Comparison of ENCODE assay signal across 33 mouse cellular contexts in the genomic region with DNA sequence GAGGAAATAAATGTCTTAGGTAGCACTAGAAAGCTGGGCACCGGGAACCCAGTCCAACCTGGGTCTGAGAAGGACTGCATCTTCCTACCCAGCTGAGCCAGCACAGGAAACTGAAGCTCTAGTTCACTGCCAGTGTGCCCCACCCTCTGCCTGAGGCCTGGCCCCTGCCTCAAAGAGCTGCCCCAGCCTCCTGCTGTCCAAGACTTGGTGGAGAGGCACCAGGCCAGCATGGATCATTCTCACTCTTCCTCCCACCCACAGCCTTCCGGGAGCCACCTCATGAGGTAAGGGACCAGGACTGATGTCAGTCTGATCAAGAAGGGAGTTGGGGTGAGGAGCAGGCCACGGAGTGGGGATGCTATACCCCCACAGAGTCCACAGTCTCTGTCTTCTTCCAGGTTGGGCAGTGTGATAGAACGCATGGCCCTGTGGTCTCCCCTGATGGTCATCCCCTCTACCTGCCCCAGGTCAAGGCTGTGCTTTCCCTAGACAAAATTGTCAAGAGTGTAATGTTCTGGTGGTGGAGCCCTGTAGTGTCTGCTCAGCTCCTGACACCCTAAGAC. TPM values are rescaled to one million over a fixed set of nuclear protein-coding genes. Genes with fewer than 3 reads are reported as not detected.
DNase-seq lines count a peak whose midpoint lies in the region; ATAC-seq and TF ChIP-seq lines count a peak whose summit lies in the region.
"Had no signal": no experiment of that assay in that cellular context is flagged by ENCODE, and none has a peak within 500 bp of the region (broad histone marks: within the 10 kb centered on the region; RNA-seq: fewer than 3 reads in every experiment).

No protein-coding gene starts in this region.

- no peak overlapping the region for H3K27ac ChIP-seq in kidney, embryonic 15.5 days
- no peak overlapping the region for H3K27ac ChIP-seq in midbrain, postnatal 0 days (ENCODE audit: low read depth, low read length)
- no peak overlapping the region for H3K27ac ChIP-seq in midbrain, embryonic 15.5 days
- peak overlapping the region; percentile 5; the same call in 1 of the 2 replicates for H3K27ac ChIP-seq in bone marrow, adult 2 months (ENCODE audit: control insufficient read depth, insufficient read depth, low read depth, low read length, poor library complexity)
- H3K27ac ChIP-seq: forebrain, embryonic 10.5 days; hindbrain, embryonic 14.5 days; limb, embryonic 12.5 days; liver, embryonic 14.5 days; neural tube, embryonic 15.5 days had no signal

- H3K4me1 ChIP-seq in kidney, embryonic 15.5 days: peaks cover 12% of the 10 kb centered on the region
- no peaks in the 10 kb centered on the region for H3K4me1 ChIP-seq in midbrain, postnatal 0 days (ENCODE audit: insufficient read depth, low read length)
- no peaks in the 10 kb centered on the region for H3K4me1 ChIP-seq in midbrain, embryonic 15.5 days
- peaks cover 2% of the 10 kb centered on the region; the same call in 1 of the 2 replicates for H3K4me1 ChIP-seq in bone marrow, adult 2 months (ENCODE audit: control insufficient read depth, insufficient read depth, low read length)
- H3K4me1 ChIP-seq: limb, embryonic 12.5 days had no signal

- TF ChIP-seq CTCF in midbrain, postnatal 0 days (IDR thresholded peaks at IDR 0.05): no peak
- TF ChIP-seq CTCF in bone marrow, adult 2 months (IDR thresholded peaks at IDR 0.05; ENCODE audit: control insufficient read depth, insufficient read depth, low read length): no peak

- TF ChIP-seq POLR2A in bone marrow, adult 2 months (IDR thresholded peaks at IDR 0.05; ENCODE audit: borderline replicate concordance, control insufficient read depth, low read depth, low read length): no peak

- no peaks in the 10 kb centered on the region for H3K27me3 ChIP-seq in kidney, embryonic 15.5 days
- H3K27me3 ChIP-seq in midbrain, postnatal 0 days (ENCODE audit: insufficient read depth, low read length): no peaks in the 10 kb centered on the region
- no peaks in the 10 kb centered on the region for H3K27me3 ChIP-seq in midbrain, embryonic 15.5 days (replicated peaks)
- H3K27me3 ChIP-seq: limb, embryonic 12.5 days; neural tube, embryonic 15.5 days had no signal

- 0 out of 2 replicates have a peak, but pooled peaks have one; percentile 15 for ATAC-seq in kidney, embryonic 15.5 days (replicated peaks; ENCODE audit: low FRiP score)
- 0 out of 2 replicates have a peak, but pooled peaks have one; percentile 34 for ATAC-seq in midbrain, postnatal 0 days (ENCODE audit: low FRiP score)
- ATAC-seq in midbrain, embryonic 15.5 days (replicated peaks): no peak
- ATAC-seq in monocyte, adult 5-6 weeks (replicated peaks; ENCODE audit: insufficient number of reproducible peaks, low FRiP score, low TSS enrichment, poor library complexity, severe bottlenecking): no peak
- ATAC-seq: activated CD4-positive, CD25-positive, alpha-beta regulatory T cell, adult 4 months; forebrain, embryonic 16.5 days had no signal

- DNase-seq in kidney, adult 11 months: no peak
- DNase-seq in midbrain, postnatal 0 days (ENCODE audit: low spot score): no peak
- DNase-seq in naive thymus-derived CD4-positive, alpha-beta T cell, adult 2 months (ENCODE audit: low read depth): peak; percentile 23
- DNase-seq: adrenal gland, adult 8-10 months; cerebellum, adult 2 months; cerebellum, postnatal 25 days; embryo, embryonic 11 days; gastrocnemius, postnatal 36 days; kidney, adult 8-10 months; kidney, postnatal 36 days; layer of hippocampus, postnatal 36 days; lung, postnatal 10 days; midbrain, embryonic 14.5 days; right cerebral cortex, adult 18-20 months; right cerebral cortex, postnatal 4 days; thymus, postnatal 36 days had no signal

- WGBS in kidney, embryonic 15.5 days: 83% methylated on average over 4 of the region's 4 CpGs
- 83% methylated on average over 4 of the region's 4 CpGs for WGBS in midbrain, postnatal 0 days
- 86% methylated on average over 4 of the region's 4 CpGs for WGBS in midbrain, embryonic 15.5 days
- WGBS in bone marrow, adult 2 months: 69% methylated on average over 4 of the region's 4 CpGs

- H3K36me3 ChIP-seq in kidney, embryonic 15.5 days: no peaks in the 10 kb centered on the region
- H3K36me3 ChIP-seq in midbrain, postnatal 0 days (ENCODE audit: insufficient read depth, low read length): no peaks in the 10 kb centered on the region
- no peaks in the 10 kb centered on the region for H3K36me3 ChIP-seq in midbrain, embryonic 15.5 days (replicated peaks)
- H3K36me3 ChIP-seq: forebrain, embryonic 10.5 days; limb, embryonic 12.5 days; neural tube, embryonic 15.5 days had no signal

- no peak overlapping the region for H3K4me2 ChIP-seq in kidney, embryonic 15.5 days
- H3K4me2 ChIP-seq in midbrain, postnatal 0 days (ENCODE audit: low read depth, low read length, poor library complexity, severe bottlenecking): no peak overlapping the region
- no peak overlapping the region for H3K4me2 ChIP-seq in midbrain, embryonic 15.5 days
- H3K4me2 ChIP-seq: hindbrain, embryonic 14.5 days; limb, embryonic 12.5 days; neural tube, embryonic 15.5 days had no signal

- no peaks in the 10 kb centered on the region for H3K9me3 ChIP-seq in kidney, embryonic 15.5 days (replicated peaks)
- no peaks in the 10 kb centered on the region for H3K9me3 ChIP-seq in midbrain, postnatal 0 days (ENCODE audit: low read length)
- no peaks in the 10 kb centered on the region for H3K9me3 ChIP-seq in midbrain, embryonic 15.5 days
- H3K9me3 ChIP-seq: forebrain, embryonic 10.5 days; limb, embryonic 12.5 days; neural tube, embryonic 15.5 days had no signal

- no peak overlapping the region for H3K9ac ChIP-seq in kidney, embryonic 15.5 days
- no peak overlapping the region for H3K9ac ChIP-seq in midbrain, postnatal 0 days (replicated peaks; ENCODE audit: low read length, poor library complexity, severe bottlenecking)
- no peak overlapping the region for H3K9ac ChIP-seq in midbrain, embryonic 15.5 days
- H3K9ac ChIP-seq: hindbrain, embryonic 14.5 days; limb, embryonic 12.5 days; liver, embryonic 14.5 days; neural tube, embryonic 15.5 days had no signal

- H3K4me3 ChIP-seq in kidney, embryonic 15.5 days (replicated peaks): no peak overlapping the region
- no peak overlapping the region for H3K4me3 ChIP-seq in midbrain, postnatal 0 days (ENCODE audit: low read depth, low read length)
- no peak overlapping the region for H3K4me3 ChIP-seq in midbrain, embryonic 15.5 days
- H3K4me3 ChIP-seq in bone marrow, adult 2 months (replicated peaks; ENCODE audit: control insufficient read depth, low read depth, low read length): no peak overlapping the region
- H3K4me3 ChIP-seq: forebrain, embryonic 10.5 days; limb, embryonic 12.5 days; neural tube, embryonic 15.5 days had no signal

RNA-seq across cellular contexts. Expression of gene Cgas, which starts 14.1 kb away (rescaled TPM):
- polyA plus RNA-seq in kidney, embryonic 15.5 days (2015; fragmentation: Nextera tagmentation; extraction: Ambion mirVana): 2.1 and 2.8 TPM in 2 replicates
- total RNA-seq in midbrain, postnatal 0 days (2014; rRNA removed): 0.55 and 0.71 TPM in 2 replicates
- 0.56 and 0.74 TPM in 2 replicates for polyA plus RNA-seq in midbrain, postnatal 0 days (2015; fragmentation: Nextera tagmentation; extraction: Ambion mirVana)
- polyA plus RNA-seq in midbrain, embryonic 15.5 days (2015; fragmentation: Nextera tagmentation; extraction: Ambion mirVana): 0.68 and 0.80 TPM in 2 replicates
- polyA plus RNA-seq in bone marrow, adult 2 months (2011; ENCODE audit: insufficient read depth, insufficient read length, low replicate concordance, missing spikeins): 3.1 and 4.7 TPM in 2 replicates
- 5.0 to 10.2 TPM (median 6.5 TPM) in 3 replicates for total RNA-seq in monocyte, adult 5-6 weeks (2017)

RNA-seq across cellular contexts. Expression of gene Mto1, which starts 19.1 kb away (rescaled TPM):
- 26.7 and 27.9 TPM in 2 replicates for polyA plus RNA-seq in kidney, embryonic 15.5 days (2015; fragmentation: Nextera tagmentation; extraction: Ambion mirVana)
- total RNA-seq in midbrain, postnatal 0 days (2014; rRNA removed): 27.1 and 27.5 TPM in 2 replicates
- polyA plus RNA-seq in midbrain, postnatal 0 days (2015; fragmentation: Nextera tagmentation; extraction: Ambion mirVana): 18.5 and 18.7 TPM in 2 replicates
- 28.8 and 30.8 TPM in 2 replicates for polyA plus RNA-seq in midbrain, embryonic 15.5 days (2015; fragmentation: Nextera tagmentation; extraction: Ambion mirVana)
- polyA plus RNA-seq in bone marrow, adult 2 months (2011; ENCODE audit: insufficient read depth, insufficient read length, low replicate concordance, missing spikeins): 10.2 and 24.4 TPM in 2 replicates
- total RNA-seq in monocyte, adult 5-6 weeks (2017): 29.0 to 42.6 TPM (median 34.6 TPM) in 3 replicates

RNA-seq across cellular contexts. Expression of gene Gm17324, which starts 19.6 kb away (rescaled TPM):
- polyA plus RNA-seq in kidney, embryonic 15.5 days (2015; fragmentation: Nextera tagmentation; extraction: Ambion mirVana): 0.55 and 1.4 TPM in 2 replicates
- total RNA-seq in midbrain, postnatal 0 days (2014; rRNA removed): 0.47 and 5.4 TPM in 2 replicates
- polyA plus RNA-seq in midbrain, postnatal 0 days (2015; fragmentation: Nextera tagmentation; extraction: Ambion mirVana): 3.7 and 4.1 TPM in 2 replicates
- 2.2 and 2.4 TPM in 2 replicates for polyA plus RNA-seq in midbrain, embryonic 15.5 days (2015; fragmentation: Nextera tagmentation; extraction: Ambion mirVana)
- polyA plus RNA-seq in bone marrow, adult 2 months (2011; ENCODE audit: insufficient read depth, insufficient read length, low replicate concordance, missing spikeins): not detected in 2 replicates
- not detected in 3 replicates for total RNA-seq in monocyte, adult 5-6 weeks (2017)
- total RNA-seq: gastrocnemius, postnatal 36 days; heart, adult 8-10 months; heart, postnatal 25 days; megakaryocyte progenitor cell, adult 5-6 weeks had no signal
- polyA plus RNA-seq: activated CD4-positive, CD25-positive, alpha-beta regulatory T cell, adult 4 months; C2C12; intestine, embryonic 14.5 days had no signal

RNA-seq across cellular contexts. Expression of gene Ddx43, which starts 33.4 kb away (rescaled TPM):
- 0.22 and 0.31 TPM in 2 replicates for polyA plus RNA-seq in kidney, embryonic 15.5 days (2015; fragmentation: Nextera tagmentation; extraction: Ambion mirVana)
- 0.28 TPM in 1 of 2 replicates, not detected in the other for total RNA-seq in midbrain, postnatal 0 days (2014; rRNA removed)
- polyA plus RNA-seq in midbrain, postnatal 0 days (2015; fragmentation: Nextera tagmentation; extraction: Ambion mirVana): 0.31 and 0.43 TPM in 2 replicates
- polyA plus RNA-seq in midbrain, embryonic 15.5 days (2015; fragmentation: Nextera tagmentation; extraction: Ambion mirVana): 0.41 and 0.47 TPM in 2 replicates
- not detected in 2 replicates for polyA plus RNA-seq in bone marrow, adult 2 months (2011; ENCODE audit: insufficient read depth, insufficient read length, low replicate concordance, missing spikeins)
- 2.8 to 15.4 TPM (median 3.9 TPM) in 3 replicates for total RNA-seq in monocyte, adult 5-6 weeks (2017)
- total RNA-seq: adrenal gland, adult 8-10 months; gastrocnemius, postnatal 36 days; heart, adult 8-10 months; heart, postnatal 25 days; layer of hippocampus, postnatal 36 days; left cerebral cortex, postnatal 10 days had no signal
- polyA plus RNA-seq: C2C12 had no signal

RNA-seq across cellular contexts. Expression of gene Ooep, which starts 50.4 kb away (rescaled TPM):
- polyA plus RNA-seq in kidney, embryonic 15.5 days (2015; fragmentation: Nextera tagmentation; extraction: Ambion mirVana): 1.3 and 1.9 TPM in 2 replicates
- total RNA-seq in midbrain, postnatal 0 days (2014; rRNA removed): 6.0 and 6.1 TPM in 2 replicates
- 5.0 and 5.3 TPM in 2 replicates for polyA plus RNA-seq in midbrain, postnatal 0 days (2015; fragmentation: Nextera tagmentation; extraction: Ambion mirVana)
- 6.3 and 6.5 TPM in 2 replicates for polyA plus RNA-seq in midbrain, embryonic 15.5 days (2015; fragmentation: Nextera tagmentation; extraction: Ambion mirVana)
- polyA plus RNA-seq in bone marrow, adult 2 months (2011; ENCODE audit: insufficient read depth, insufficient read length, low replicate concordance, missing spikeins): 6.3 TPM in 1 of 2 replicates, not detected in the other
- total RNA-seq in monocyte, adult 5-6 weeks (2017): 0.87 TPM in 1 of 3 replicates, not detected in the others
- total RNA-seq: adrenal gland, adult 8-10 months; gastrocnemius, postnatal 36 days; heart, adult 8-10 months; heart, postnatal 25 days; layer of hippocampus, postnatal 36 days; megakaryocyte progenitor cell, adult 5-6 weeks had no signal

Comparison
In these comparisons a context has a peak if more than half of its experiments do, and no peak if none do; other contexts are left out.
1. ATAC-seq: peak in kidney, embryonic 15.5 days (single experiment) and midbrain, postnatal 0 days (single experiment); none in midbrain, embryonic 15.5 days (single experiment) and monocyte, adult 5-6 weeks (single experiment).